Mouse (Mus musculus) forebrain, postnatal 0 days (tissue): Measurements from ENCODE around the gene Pogk. TPM values are rescaled to one million over a fixed set of nuclear protein-coding genes. Genes with fewer than 3 reads are reported as not detected.

Experiments
- ATAC-seq: fragments of 200-750 bp; cut with Nextera tagmentation; 2 replicates; pipeline ENCODE4 v1.8.0; 2017; ENCODE audit warnings: mild to moderate bottlenecking, moderate library complexity
- DNase-seq: peaks from one replicate; pipeline ENCODE4 v3.0.0-alpha.2; 2015
- H3K27ac ChIP-seq: fragments of 300-500 bp; sonication (generic); 2 replicates; pipeline ENCODE4 v1.5.1; 2014; ENCODE audit warnings: low read depth, mild to moderate bottlenecking, antibody characterized with exemption, low read length, moderate library complexity, mixed read lengths
- H3K27me3 ChIP-seq: fragments of 300-500 bp; sonication (generic); 2 replicates; pipeline ENCODE4 v1.6.1; 2014; ENCODE audit warnings: mild to moderate bottlenecking, low read length, mixed read lengths; ENCODE audit not compliant: insufficient read depth
- H3K36me3 ChIP-seq: fragments of 300-500 bp; sonication (generic); 2 replicates; pipeline ENCODE4 v1.6.1; 2014; ENCODE audit warnings: mild to moderate bottlenecking, moderate library complexity; ENCODE audit not compliant: insufficient read depth
- H3K4me1 ChIP-seq: fragments of 300-500 bp; sonication (generic); 2 replicates; pipeline ENCODE4 v1.6.1; 2014; ENCODE audit warnings: antibody characterized with exemption; ENCODE audit not compliant: insufficient read depth
- H3K4me2 ChIP-seq: fragments of 300-500 bp; sonication (generic); 2 replicates; pipeline ENCODE4 v1.6.1; 2014; ENCODE audit warnings: low read depth, mild to moderate bottlenecking, moderate library complexity
- H3K4me3 ChIP-seq: fragments of 300-500 bp; sonication (generic); 2 replicates; pipeline ENCODE4 v1.5.1; 2014; ENCODE audit warnings: low read depth, low read length, mixed read lengths
- H3K9ac ChIP-seq: fragments of 300-500 bp; sonication (generic); 2 replicates; pipeline ENCODE4 v1.6.1; 2014; ENCODE audit warnings: mild to moderate bottlenecking
- H3K9me3 ChIP-seq: fragments of 300-500 bp; sonication (generic); 2 replicates; pipeline ENCODE4 v1.6.1; 2016; ENCODE audit warnings: low read length
- CTCF ChIP-seq: sonication (generic); IDR thresholded peaks from 2 replicates; pipeline ENCODE4 v1.5.1; 2016; ENCODE audit warnings: antibody characterized with exemption, control low read depth, low read depth
- WGBS: fragments of 180-500 bp; shearing (Covaris S2); extraction: QIAGEN DNeasy Blood & Tissue Kit; methylation state at CpG from one replicate; pipeline ENCODE4 v1.1.7; 2014; 5-methylcytosine and 5-hydroxymethylcytosine counted together
- polyA plus RNA-seq: library from polyadenylated mRNA; unstranded; fragments of >200 nt; fragmentation: Nextera tagmentation; extraction: Ambion mirVana; gene quantifications from 2 replicates; pipeline ENCODE4 v1.2.1, GENCODE M21; 2015
- total RNA-seq: library from RNA; depleted of rRNA; stranded (reverse); fragments of >200 nt; gene quantifications from 2 replicates; pipeline ENCODE4 v1.2.3, GENCODE M21; 2014; rRNA removed

Gene Pogk
- 80.0 and 92.6 TPM in 2 replicates for total RNA-seq
- polyA plus RNA-seq = 18.4 and 22.6 TPM in 2 replicates

DNA sequence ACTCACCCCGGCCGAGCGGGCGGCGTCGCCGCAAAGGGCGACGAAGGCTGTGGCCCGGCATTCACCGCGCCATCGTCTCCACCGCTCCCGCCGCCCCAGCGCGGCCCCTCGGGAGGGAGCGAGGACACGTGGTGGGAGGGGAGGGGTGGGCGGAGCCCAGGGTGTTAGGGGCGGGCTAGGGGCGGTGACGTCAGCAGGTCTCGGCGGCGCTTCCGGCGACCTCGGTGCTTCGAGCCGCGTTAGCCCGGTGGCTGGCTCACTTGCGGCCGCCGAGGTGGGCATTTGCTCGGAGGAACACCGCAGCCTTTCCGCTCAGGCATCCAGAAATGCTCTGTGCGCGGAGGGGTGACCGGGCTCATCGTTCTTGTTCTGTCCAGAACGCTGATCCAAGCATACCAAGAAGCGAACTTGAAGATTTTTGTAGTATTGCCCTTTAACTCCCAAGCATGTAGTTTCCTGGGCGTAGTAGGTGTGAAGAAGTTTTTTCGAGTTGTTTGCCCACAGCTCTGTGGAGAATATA, at the start of gene Pogk:
Gene Pogk, minus strand, starts transcription at position 163 of the 520 bp plus-strand sequence.
- 3% methylated on average over 44 of the region's 49 CpGs for WGBS
- H3K27ac ChIP-seq = peak within 1 kb of the TSS; percentile 74
- ATAC-seq = peak; percentile 96
- no peaks in the 10 kb centered on the region for H3K27me3 ChIP-seq
- H3K9ac ChIP-seq = peak within 1 kb of the TSS; percentile 84
- peak; percentile 93 for DNase-seq
- no peak for TF ChIP-seq CTCF
- H3K4me2 ChIP-seq = peak within 1 kb of the TSS; percentile 76
- H3K36me3 ChIP-seq = peaks cover 25% of the 10 kb centered on the region
- peak within 1 kb of the TSS; percentile 84 for H3K4me3 ChIP-seq
- peaks cover 12% of the 10 kb centered on the region for H3K4me1 ChIP-seq
- no peaks in the 10 kb centered on the region for H3K9me3 ChIP-seq

DNA sequence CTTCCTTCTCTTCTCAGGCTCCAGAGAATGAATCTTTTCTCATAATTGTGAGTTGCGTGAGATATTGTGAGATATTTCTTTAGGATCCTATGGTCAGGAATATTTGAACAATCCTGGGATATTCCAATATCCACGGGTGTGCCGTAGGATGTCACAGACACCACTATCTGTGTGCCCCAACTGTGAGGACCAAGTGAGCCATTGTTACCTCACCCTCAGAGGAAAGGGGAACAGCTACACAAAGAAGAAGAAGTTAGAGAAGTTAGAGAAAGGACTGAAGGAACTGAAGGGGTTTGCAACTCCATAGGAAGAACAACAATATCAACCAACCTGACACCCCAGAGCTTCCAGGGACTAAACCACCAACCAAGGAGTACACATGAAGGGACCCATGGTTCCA, 32.3 kb upstream of the Pogk start:
- H3K4me1 ChIP-seq = no peaks in the 10 kb centered on the region
- TF ChIP-seq CTCF = no peak
- no peaks in the 10 kb centered on the region for H3K9me3 ChIP-seq
- no peaks in the 10 kb centered on the region for H3K27me3 ChIP-seq
- H3K9ac ChIP-seq = no peak overlapping the region
- no peak for ATAC-seq
- no peak for DNase-seq
- H3K36me3 ChIP-seq = no peaks in the 10 kb centered on the region
- no peak overlapping the region for H3K4me3 ChIP-seq
- H3K27ac ChIP-seq = no peak overlapping the region
- H3K4me2 ChIP-seq = no peak overlapping the region
- 97% methylated on average over 3 of the region's 3 CpGs for WGBS

DNA sequence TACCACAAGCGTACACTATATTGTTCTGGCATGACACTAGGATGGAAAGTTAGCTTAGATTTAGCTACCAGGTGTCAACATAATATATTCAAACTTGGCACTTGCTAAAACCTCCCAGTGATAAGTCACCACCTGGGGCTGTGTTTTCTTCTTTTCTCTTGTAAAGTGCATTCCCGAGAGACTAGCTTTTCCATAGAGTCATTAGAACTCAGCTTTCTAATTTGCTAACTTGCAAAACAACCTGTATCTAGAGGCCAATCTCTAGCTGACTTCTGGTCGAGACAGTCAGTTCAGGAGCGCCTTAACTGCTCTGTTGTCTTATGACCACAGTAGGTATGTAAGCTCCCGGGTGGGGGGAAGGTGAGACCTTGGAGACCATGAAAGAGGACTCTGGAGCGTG, 29.8 kb upstream of the Pogk start:
- Histone ChIP-seq H3K9ac (no peak overlapping the region), H3K9me3 (no peaks in the 10 kb centered on the region), H3K36me3 (no peaks in the 10 kb centered on the region), H3K27me3 (no peaks in the 10 kb centered on the region), H3K27ac (no peak overlapping the region), H3K4me3 (no peak overlapping the region), H3K4me2 (no peak overlapping the region), H3K4me1 (no peaks in the 10 kb centered on the region)
- ATAC-seq (no peak), DNase-seq (no peak)
- WGBS = 64% methylated on average over 6 of the region's 6 CpGs
- no peak for TF ChIP-seq CTCF

DNA sequence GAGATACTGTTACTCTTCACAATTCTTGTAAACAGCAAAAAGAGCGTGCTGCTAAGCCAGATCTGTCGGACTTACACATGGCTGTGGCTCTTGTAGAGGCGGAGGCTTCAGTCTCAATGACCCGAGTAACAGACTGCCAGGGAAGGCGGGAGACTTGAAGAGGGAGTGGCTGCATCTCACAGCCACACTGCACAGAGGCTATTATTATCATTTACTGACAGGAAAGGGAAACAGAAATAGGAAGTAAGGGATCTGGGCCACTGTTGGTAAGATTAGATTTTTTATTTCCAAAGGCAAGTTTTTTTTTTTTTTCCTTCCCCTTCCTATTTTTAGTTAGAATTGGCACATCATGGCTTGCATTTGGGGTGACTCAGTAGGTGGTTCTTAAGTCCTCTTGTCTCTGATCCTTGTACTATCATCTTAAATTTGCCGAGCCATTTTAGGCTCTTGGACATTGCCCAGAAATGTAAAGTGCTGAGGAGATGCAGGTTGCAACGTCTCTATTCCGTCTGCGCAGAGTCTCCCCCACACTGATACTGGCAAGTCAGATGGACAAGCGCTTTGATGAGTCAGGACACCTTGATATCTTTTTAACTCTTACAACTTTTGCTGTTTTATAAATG, 20.3 kb upstream of the Pogk start:
- no peaks in the 10 kb centered on the region for H3K27me3 ChIP-seq
- peak overlapping the region; percentile 37; the same call in 1 of the 2 replicates for H3K9ac ChIP-seq
- H3K4me1 ChIP-seq = no peaks in the 10 kb centered on the region
- 50% methylated on average over 10 of the region's 10 CpGs for WGBS
- H3K36me3 ChIP-seq = no peaks in the 10 kb centered on the region
- TF ChIP-seq CTCF = no peak
- H3K27ac ChIP-seq = no peak overlapping the region
- 0 out of 2 replicates have a peak overlapping the region, but pooled peaks have one; percentile 2 for H3K4me3 ChIP-seq
- no peaks in the 10 kb centered on the region for H3K9me3 ChIP-seq
- 0 out of 2 replicates have a peak overlapping the region, but pooled peaks have one; percentile 17 for H3K4me2 ChIP-seq
- ATAC-seq (0 out of 2 replicates have a peak, but pooled peaks have one; percentile 2), DNase-seq (peak; percentile 26)

DNA sequence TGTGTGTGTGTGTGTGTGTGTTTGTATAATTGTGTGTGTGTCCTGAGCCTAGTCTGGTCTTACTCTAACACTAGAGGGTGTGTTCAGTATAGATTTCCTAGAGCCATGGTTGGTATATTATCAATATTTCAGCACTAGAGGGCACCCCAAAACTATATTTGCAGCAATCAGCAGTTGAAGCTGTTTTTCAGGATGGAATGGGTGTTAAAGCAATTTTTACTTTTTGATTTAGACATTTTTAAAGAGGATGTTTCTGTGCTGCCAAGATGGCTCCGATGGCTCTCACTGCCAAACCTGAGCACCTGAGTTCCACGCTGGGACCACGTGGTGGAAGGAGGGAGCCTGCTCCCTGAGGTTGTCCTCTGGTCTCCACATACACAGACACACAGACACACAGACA, 19.4 kb upstream of the Pogk start:
- 55% methylated on average over 3 of the region's 3 CpGs for WGBS
- Histone ChIP-seq H3K36me3 (no peaks in the 10 kb centered on the region), H3K4me1 (no peaks in the 10 kb centered on the region), H3K27ac (no peak overlapping the region), H3K4me3 (no peak overlapping the region), H3K27me3 (no peaks in the 10 kb centered on the region), H3K4me2 (no peak overlapping the region), H3K9me3 (no peaks in the 10 kb centered on the region), H3K9ac (no peak overlapping the region)
- TF ChIP-seq CTCF = peak; percentile 76
- ATAC-seq (peak; percentile 87), DNase-seq (peak; percentile 78)

DNA sequence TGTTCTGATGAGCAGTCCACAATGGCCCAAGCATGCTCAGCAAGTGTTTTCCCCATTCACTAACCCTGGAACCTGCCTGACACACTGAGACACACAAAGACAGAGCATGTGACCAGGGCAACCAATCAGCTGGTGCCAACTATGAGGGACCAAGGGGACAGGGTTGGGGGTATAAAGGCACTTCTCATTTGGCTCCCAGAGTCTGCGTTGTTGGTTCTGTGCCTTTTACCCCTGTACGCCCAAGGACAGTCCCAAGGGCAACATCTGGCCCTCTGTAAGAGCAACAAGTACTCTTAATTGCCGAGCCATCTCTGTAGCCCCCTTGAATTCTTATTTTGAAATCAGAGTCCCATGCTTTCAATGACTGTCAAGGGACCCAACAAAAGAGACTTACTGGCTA, 2.6 kb upstream of the Pogk start:
- TF ChIP-seq CTCF = no peak
- 87% methylated on average over 3 of the region's 3 CpGs for WGBS
- no peak for ATAC-seq

DNA sequence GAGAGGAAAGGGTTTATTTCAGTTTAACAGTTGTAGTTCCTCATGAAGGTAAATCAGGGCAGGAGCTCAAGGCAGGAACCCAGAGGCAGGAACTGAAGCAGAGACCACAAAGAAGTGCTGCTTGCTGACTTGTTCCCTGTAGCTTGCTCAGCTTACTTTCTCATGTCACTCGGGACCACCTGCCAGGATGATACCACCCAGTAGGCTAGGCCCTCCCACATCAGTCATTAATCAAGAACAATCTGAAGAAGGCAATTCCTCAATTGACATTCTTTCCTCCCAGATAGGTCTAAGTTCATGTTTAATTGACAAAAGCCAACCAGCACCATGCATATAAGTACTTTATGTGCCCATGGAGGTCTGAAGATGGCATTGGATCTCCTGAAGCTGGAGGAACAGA, 1.9 kb upstream of the Pogk start:
- Histone ChIP-seq H3K9ac (no peak overlapping the region), H3K27me3 (no peaks in the 10 kb centered on the region), H3K27ac (no peak overlapping the region), H3K36me3 (peaks cover 14% of the 10 kb centered on the region), H3K4me3 (no peak overlapping the region), H3K9me3 (no peaks in the 10 kb centered on the region), H3K4me1 (peaks cover 12% of the 10 kb centered on the region), H3K4me2 (no peak overlapping the region)
- no peak for ATAC-seq
- WGBS = 96% methylated on average over 1 of the region's 1 CpGs
- no peak for TF ChIP-seq CTCF
- DNase-seq = no peak

More for the DNA sequence above, 2.6 kb upstream of the Pogk start:
- no peak overlapping the region for H3K9ac ChIP-seq
- H3K27ac ChIP-seq = no peak overlapping the region
- H3K4me1 ChIP-seq = peaks cover 12% of the 10 kb centered on the region
- no peaks in the 10 kb centered on the region for H3K27me3 ChIP-seq
- H3K36me3 ChIP-seq = peaks cover 9% of the 10 kb centered on the region
- H3K9me3 ChIP-seq = no peaks in the 10 kb centered on the region
- no peak for DNase-seq
- no peak overlapping the region for H3K4me3 ChIP-seq
- no peak overlapping the region for H3K4me2 ChIP-seq
